Mouse (Mus musculus): Measurements from ENCODE around the gene Iqcf5. TPM values are rescaled to one million over a fixed set of nuclear protein-coding genes. Genes with fewer than 3 reads are reported as not detected.

Gene Iqcf5
- polyA plus RNA-seq, 1 experiment from 2014 or later = not detected

DNA sequence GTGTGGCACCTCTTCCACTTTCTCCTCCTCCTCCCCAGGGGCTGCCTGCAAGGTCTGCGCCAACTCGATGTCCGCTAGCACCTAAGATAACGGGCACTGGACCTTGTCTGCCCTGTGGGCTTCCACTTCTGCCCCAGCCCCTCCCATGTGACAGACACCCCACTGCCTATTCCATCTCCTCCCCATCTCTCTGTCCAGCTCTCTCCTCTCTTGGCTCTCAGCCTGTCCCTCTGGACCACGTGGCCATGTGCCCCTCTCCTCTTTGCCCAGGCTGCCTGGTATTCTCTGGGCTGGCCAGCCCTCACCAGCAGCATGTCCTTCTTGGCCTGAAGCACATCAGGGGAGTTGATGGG lies 40.6 kb upstream of the Iqcf5 start:
- Histone ChIP-seq H3K36me3 (no peaks in the 10 kb centered on the region), H3K9me3 (no peaks in the 10 kb centered on the region), H3K27me3 (peaks cover 3% of the 10 kb centered on the region; the same call in 1 of the 2 replicates), H3K4me1 (peaks cover 58% of the 10 kb centered on the region), H3K4me3 (no peak overlapping the region), H3K9ac (no peak overlapping the region), H3K27ac (no peak overlapping the region), H3K4me2 (no peak overlapping the region)
- no peak for ATAC-seq (ENCODE audit: insufficient number of reproducible peaks, low FRiP score, low TSS enrichment, low read depth)
- 79% methylated on average over 5 of the region's 5 CpGs for WGBS

DNA sequence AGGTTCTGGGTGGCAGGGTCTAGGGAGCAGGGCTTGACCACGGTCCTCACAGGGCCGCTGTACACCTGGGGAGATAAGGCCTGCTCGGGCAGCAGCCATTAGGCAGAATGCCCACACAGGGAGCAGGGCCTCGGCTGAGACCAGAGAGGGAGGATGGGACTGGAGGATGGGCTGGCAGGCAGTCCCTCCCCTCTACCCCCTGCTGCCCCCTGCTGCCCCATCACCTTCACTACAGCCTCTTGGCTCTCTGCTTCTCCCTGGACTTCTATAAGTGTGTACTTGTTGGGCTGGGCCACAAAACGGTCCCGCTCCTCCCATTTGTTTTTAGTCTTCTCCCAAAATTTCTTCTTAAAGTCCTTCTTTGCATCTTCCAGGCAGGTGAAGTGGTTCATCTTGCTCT lies 39.9 kb upstream of the Iqcf5 start:
- 8% methylated on average over 6 of the region's 6 CpGs for WGBS
- H3K9ac ChIP-seq = no peak overlapping the region
- 0 out of 2 replicates have a peak overlapping the region, but pooled peaks have one; percentile 20 for H3K4me2 ChIP-seq
- peaks cover 58% of the 10 kb centered on the region for H3K4me1 ChIP-seq
- H3K4me3 ChIP-seq = no peak overlapping the region
- ATAC-seq (ENCODE audit: insufficient number of reproducible peaks, low FRiP score, low TSS enrichment, low read depth) = no peak
- 0 out of 2 replicates have a peak, but pooled peaks cover 2% of the 10 kb centered on the region for H3K36me3 ChIP-seq
- H3K27ac ChIP-seq = no peak overlapping the region
- peaks cover 3% of the 10 kb centered on the region; the same call in 1 of the 2 replicates for H3K27me3 ChIP-seq
- H3K9me3 ChIP-seq = no peaks in the 10 kb centered on the region

DNA sequence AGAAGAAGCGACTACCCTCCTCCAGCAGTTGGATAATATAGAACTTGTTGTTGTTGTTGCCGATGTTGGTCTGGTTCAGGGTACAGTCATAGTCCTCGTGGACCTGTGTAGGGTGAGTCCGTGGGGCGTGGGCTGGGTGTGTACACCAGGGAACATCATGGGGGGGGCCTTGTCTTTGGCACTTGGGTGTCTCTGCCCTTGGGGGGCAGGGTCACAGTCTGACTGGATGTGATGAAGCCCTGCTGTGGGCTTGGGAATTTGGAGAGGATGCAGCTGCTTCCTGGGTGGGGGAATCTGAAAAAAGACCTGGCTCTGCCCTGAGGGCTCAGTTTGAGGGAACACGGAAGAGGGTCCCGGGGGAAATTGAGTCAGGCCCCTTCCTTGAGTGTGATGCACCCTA lies 39.3 kb upstream of the Iqcf5 start:
- no peak overlapping the region for H3K27ac ChIP-seq
- peaks cover 56% of the 10 kb centered on the region for H3K4me1 ChIP-seq
- peaks cover 8% of the 10 kb centered on the region for H3K36me3 ChIP-seq
- H3K9ac ChIP-seq = no peak overlapping the region
- peaks cover 3% of the 10 kb centered on the region; the same call in 1 of the 2 replicates for H3K27me3 ChIP-seq
- 64% methylated on average over 7 of the region's 7 CpGs for WGBS
- no peak overlapping the region for H3K4me3 ChIP-seq
- H3K9me3 ChIP-seq = no peaks in the 10 kb centered on the region
- no peak overlapping the region for H3K4me2 ChIP-seq
- no peak for ATAC-seq (ENCODE audit: insufficient number of reproducible peaks, low FRiP score, low TSS enrichment, low read depth)

DNA sequence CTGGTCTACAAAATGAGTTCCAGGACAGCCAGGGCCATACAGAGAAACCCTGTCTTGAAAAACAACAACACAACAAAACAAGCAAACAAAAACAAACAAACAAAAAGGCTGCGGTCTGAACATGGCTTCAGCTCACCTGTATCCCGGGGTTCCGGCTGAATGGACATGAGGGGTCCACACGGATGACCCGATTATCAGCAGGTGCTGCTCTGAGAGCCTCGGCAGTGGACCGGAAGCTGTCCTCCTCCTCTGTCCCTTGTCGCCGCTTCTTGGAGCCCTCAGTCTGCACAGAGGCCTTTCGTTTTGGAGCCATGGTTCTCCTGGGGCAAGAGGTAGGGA lies 38.7 kb upstream of the Iqcf5 start, which contains the start of gene Rrp9:
Rrp9 (plus strand) TSS at position 301 of the 339 bp plus-strand sequence.
- H3K27ac ChIP-seq = peak within 1 kb of the TSS; percentile 87
- peaks cover 3% of the 10 kb centered on the region; the same call in 1 of the 2 replicates for H3K27me3 ChIP-seq
- no peaks in the 10 kb centered on the region for H3K9me3 ChIP-seq
- ATAC-seq (ENCODE audit: insufficient number of reproducible peaks, low FRiP score, low TSS enrichment, low read depth) = no peak
- peaks cover 56% of the 10 kb centered on the region for H3K4me1 ChIP-seq
- 85% methylated on average over 10 of the region's 10 CpGs for WGBS
- H3K36me3 ChIP-seq = peaks cover 14% of the 10 kb centered on the region
- peak within 1 kb of the TSS; percentile 23 for H3K4me3 ChIP-seq
- H3K9ac ChIP-seq = peak within 1 kb of the TSS; percentile 5; the same call in 1 of the 2 replicates
- peak within 1 kb of the TSS; percentile 49 for H3K4me2 ChIP-seq

DNA sequence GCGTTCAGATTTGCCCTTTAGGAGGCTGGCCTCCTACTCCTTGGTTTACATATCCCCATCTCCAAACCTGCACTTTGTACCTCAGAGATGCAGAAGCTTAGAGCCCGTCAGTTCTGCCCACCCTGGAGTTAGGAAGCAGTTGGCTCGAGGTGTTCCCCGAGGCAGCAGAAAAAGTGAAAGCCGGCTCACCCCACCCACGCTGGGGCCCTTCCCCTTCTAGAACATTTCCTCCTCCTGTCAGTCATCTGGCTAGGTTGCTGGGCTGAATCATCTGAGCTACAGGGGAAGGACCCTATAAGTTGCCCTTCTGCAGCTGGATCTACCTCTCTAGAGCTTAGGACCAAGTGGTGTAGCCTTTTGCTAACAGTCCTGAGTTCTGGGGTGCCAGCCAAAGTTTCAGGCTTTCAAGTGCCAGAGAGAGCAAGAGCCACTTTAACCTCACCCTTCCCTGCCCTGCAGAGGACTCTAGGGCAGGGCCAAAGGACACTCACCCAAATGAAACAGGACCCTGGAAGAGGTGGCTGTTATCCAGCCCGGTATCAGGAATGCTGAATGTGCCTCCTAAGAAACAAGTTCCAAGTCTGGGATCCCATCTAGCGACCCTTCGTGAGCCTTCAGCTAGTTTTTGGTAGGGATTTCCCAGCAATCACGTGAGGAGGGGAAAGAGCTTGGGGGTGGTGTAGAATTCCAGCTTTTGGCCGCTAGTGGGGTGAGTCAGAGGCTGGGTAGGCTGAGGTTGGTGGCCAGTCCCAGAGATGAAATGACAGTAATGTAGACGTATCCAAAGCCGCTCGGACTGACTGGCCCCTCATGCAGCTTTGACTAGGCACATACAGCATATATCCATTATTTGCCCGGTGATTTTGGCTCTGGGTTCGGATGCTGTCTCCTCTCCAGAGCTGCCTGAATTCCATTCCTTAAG lies 38.1 kb upstream of the Iqcf5 start:
- WGBS = 19% methylated on average over 16 of the region's 16 CpGs
- peak overlapping the region; percentile 87 for H3K27ac ChIP-seq
- H3K9ac ChIP-seq = peak overlapping the region; percentile 5; the same call in 1 of the 2 replicates

DNA sequence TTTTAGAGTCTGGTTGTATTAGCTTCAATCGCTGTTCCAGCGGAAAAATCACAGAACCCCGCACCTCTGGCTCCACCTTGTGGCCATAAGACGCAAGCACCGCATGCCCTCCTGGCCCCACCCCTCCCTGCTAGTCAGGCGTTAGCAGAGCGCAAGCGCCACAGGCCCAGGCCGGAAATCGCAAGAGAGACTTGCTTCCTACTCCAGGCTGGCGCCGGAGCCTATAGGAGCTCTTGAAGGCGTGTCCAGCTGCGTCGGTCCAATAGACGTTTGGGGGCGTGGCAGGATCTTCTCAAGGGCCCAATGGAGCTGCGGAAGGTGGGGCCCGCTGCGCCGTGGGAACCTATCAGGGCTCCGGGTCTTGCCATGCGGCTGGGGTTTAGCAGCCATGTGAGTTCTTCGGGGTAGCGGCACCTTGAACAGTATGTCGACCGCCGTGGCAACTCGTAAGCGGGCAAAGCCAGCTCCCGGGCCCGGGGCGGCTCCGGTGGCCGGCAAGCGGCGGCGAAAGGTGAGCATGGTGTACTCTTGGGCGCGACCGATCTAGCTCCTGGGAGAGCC lies 37.4 kb upstream of the Iqcf5 start, which contains the start of gene Parp3:
Parp3 (minus strand) TSS at position 26 of the 561 bp plus-strand sequence.
- ATAC-seq (ENCODE audit: insufficient number of reproducible peaks, low FRiP score, low TSS enrichment, low read depth) = peak; percentile 97
- H3K4me3 ChIP-seq = peak within 1 kb of the TSS; percentile 82
- H3K27ac ChIP-seq = peak within 1 kb of the TSS; percentile 87
- H3K27me3 ChIP-seq = peaks cover 3% of the 10 kb centered on the region; the same call in 1 of the 2 replicates
- peaks cover 47% of the 10 kb centered on the region for H3K4me1 ChIP-seq
- peak within 1 kb of the TSS; percentile 54 for H3K9ac ChIP-seq
- under 1% methylated on average over 41 of the region's 41 CpGs for WGBS
- peaks cover 28% of the 10 kb centered on the region for H3K36me3 ChIP-seq
- H3K4me2 ChIP-seq = peak within 1 kb of the TSS; percentile 92
- H3K9me3 ChIP-seq = no peaks in the 10 kb centered on the region

More for the DNA sequence above, 38.1 kb upstream of the Iqcf5 start:
- Histone ChIP-seq H3K4me3 (peak overlapping the region; percentile 23), H3K9me3 (no peaks in the 10 kb centered on the region), H3K4me2 (peak overlapping the region; percentile 49), H3K4me1 (peaks cover 55% of the 10 kb centered on the region), H3K27me3 (peaks cover 3% of the 10 kb centered on the region; the same call in 1 of the 2 replicates), H3K36me3 (peaks cover 20% of the 10 kb centered on the region)
- ATAC-seq (ENCODE audit: insufficient number of reproducible peaks, low FRiP score, low TSS enrichment, low read depth) = peak; percentile 56

DNA sequence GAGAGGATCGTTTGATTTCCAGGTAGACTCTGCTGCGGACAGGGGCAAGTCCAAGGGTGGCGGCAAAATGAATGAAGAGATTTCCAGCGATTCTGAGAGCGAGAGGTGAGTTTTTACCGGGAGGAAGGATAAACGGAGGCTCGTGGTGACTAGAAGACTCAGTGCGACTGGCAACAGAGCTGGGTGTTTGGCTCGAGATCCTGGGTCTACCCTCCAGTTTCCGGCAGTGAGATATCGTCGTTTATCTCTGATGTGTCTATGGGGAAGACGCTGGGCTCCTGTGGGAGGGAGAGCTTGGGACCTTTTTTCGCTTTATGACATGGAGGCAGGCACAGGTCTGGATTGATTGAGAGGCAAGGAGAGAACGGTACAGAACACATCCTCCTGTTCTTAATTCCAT lies 36.7 kb upstream of the Iqcf5 start:
- no peak overlapping the region for H3K27ac ChIP-seq
- H3K4me2 ChIP-seq = peak overlapping the region; percentile 92
- peak overlapping the region; percentile 54 for H3K9ac ChIP-seq
- H3K9me3 ChIP-seq = no peaks in the 10 kb centered on the region
- H3K36me3 ChIP-seq = peaks cover 30% of the 10 kb centered on the region
- H3K4me3 ChIP-seq = peak overlapping the region; percentile 82
- H3K27me3 ChIP-seq = peaks cover 3% of the 10 kb centered on the region; the same call in 1 of the 2 replicates
- 3% methylated on average over 16 of the region's 16 CpGs for WGBS
- ATAC-seq (ENCODE audit: insufficient number of reproducible peaks, low FRiP score, low TSS enrichment, low read depth) = no peak
- H3K4me1 ChIP-seq = peaks cover 43% of the 10 kb centered on the region

GRCm38 (mm10) chr9:106478101-106478500 lies 36.3 kb upstream of the Iqcf5 start:
- H3K4me2 ChIP-seq = peak overlapping the region; percentile 92
- H3K27ac ChIP-seq = no peak overlapping the region
- no peak for ATAC-seq (ENCODE audit: insufficient number of reproducible peaks, low FRiP score, low TSS enrichment, low read depth)
- peaks cover 1% of the 10 kb centered on the region; the same call in 1 of the 2 replicates for H3K27me3 ChIP-seq
- H3K9ac ChIP-seq = no peak overlapping the region
- H3K4me1 ChIP-seq = peaks cover 43% of the 10 kb centered on the region
- no peaks in the 10 kb centered on the region for H3K9me3 ChIP-seq
- 80% methylated on average over 9 of the region's 9 CpGs for WGBS
- peak overlapping the region; percentile 82 for H3K4me3 ChIP-seq
- H3K36me3 ChIP-seq = peaks cover 34% of the 10 kb centered on the region

DNA sequence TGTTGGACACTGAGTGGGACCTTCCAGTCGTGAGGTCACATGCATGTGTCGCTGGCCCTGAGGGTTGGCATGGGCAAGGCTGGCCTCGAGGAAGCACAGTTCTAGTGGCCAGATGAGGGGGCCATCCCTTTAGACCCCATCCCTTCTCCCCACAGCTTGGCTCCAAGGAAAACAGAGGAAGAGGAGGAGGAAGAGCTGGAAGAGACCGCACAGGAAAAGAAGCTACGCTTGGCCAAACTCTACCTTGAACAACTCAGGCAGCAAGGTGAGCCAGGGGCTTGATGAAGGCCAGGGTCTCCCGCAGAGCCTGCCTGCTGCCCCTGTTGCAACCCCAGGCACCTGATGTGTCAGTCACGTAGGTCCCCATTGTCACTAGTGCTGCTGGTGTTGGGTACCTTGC lies 33.8 kb upstream of the Iqcf5 start:
- Histone ChIP-seq H3K27me3 (no peaks in the 10 kb centered on the region), H3K9ac (no peak overlapping the region), H3K4me3 (no peak overlapping the region), H3K27ac (no peak overlapping the region), H3K36me3 (peaks cover 59% of the 10 kb centered on the region), H3K4me2 (no peak overlapping the region), H3K9me3 (no peaks in the 10 kb centered on the region), H3K4me1 (peaks cover 26% of the 10 kb centered on the region)
- 91% methylated on average over 7 of the region's 7 CpGs for WGBS
- no peak for ATAC-seq (ENCODE audit: insufficient number of reproducible peaks, low FRiP score, low TSS enrichment, low read depth)

DNA sequence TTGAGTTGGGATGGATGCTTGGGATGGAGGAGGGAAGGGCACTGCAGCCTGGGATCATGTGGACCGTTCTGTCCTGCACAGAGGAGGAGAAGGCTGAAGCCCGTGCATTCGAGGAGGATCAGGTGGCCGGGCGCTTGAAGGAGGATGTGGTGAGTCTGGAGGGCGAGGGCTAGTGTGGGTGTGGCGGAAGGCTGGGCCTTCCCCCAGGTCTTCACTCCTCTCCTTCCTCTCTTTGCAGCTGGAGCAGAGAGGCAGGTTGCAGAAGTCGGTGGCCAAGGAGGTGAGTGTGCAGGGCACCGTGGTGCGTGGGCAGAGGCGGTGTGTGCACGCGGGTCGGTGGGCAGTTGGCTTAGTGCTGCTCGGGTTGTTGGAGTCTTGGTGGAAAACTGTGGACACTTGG lies 33.3 kb upstream of the Iqcf5 start:
- Histone ChIP-seq H3K9ac (no peak overlapping the region), H3K27me3 (no peaks in the 10 kb centered on the region), H3K36me3 (peaks cover 64% of the 10 kb centered on the region), H3K4me1 (peaks cover 21% of the 10 kb centered on the region), H3K4me3 (no peak overlapping the region), H3K9me3 (no peaks in the 10 kb centered on the region), H3K4me2 (no peak overlapping the region), H3K27ac (no peak overlapping the region)
- ATAC-seq (ENCODE audit: insufficient number of reproducible peaks, low FRiP score, low TSS enrichment, low read depth) = no peak
- 95% methylated on average over 15 of the region's 15 CpGs for WGBS

DNA sequence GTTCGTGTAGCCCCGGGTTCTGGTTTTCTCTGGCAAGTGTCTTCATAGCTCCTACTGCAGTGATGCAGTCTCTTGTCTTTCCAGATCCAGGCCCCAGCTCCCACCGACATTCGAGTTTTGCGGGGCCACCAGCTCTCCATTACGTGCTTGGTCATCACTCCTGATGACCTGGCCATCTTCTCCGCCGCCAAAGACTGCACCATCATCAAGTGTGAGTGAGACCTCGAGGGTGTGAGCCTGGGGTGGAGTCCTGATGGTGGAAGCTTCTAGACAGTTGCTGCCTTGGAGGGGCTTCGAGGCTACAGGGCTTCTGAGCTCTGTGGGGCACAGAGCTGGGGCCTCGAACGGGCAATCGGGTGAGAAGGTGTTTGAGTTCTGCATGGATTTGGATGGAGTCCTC lies 32.7 kb upstream of the Iqcf5 start:
- H3K4me1 ChIP-seq = peaks cover 15% of the 10 kb centered on the region
- H3K9me3 ChIP-seq = no peaks in the 10 kb centered on the region
- WGBS = 91% methylated on average over 13 of the region's 13 CpGs
- no peak overlapping the region for H3K4me3 ChIP-seq
- no peaks in the 10 kb centered on the region for H3K27me3 ChIP-seq
- ATAC-seq (ENCODE audit: insufficient number of reproducible peaks, low FRiP score, low TSS enrichment, low read depth) = no peak
- no peak overlapping the region for H3K27ac ChIP-seq
- H3K9ac ChIP-seq = no peak overlapping the region
- H3K36me3 ChIP-seq = peaks cover 69% of the 10 kb centered on the region
- no peak overlapping the region for H3K4me2 ChIP-seq

All from limb, embryonic 15.5 days (tissue).